Mouse (Mus musculus) heart, postnatal 25 days (tissue): ENCODE measurements at regions not wholly inside any gene's neighbourhood (a gene's known extent, or its start where the extent isn't known, plus 50 kb on each side); places are given as distances from the start of the nearest gene placed in this dataset.
"Not testable (repeated sequence)": the region's sequence is repeated elsewhere in the genome, so short reads cannot be mapped to it uniquely, and the experiment has no call there.

Experiments used
- DNase-seq: peaks from one replicate; pipeline ENCODE4 v3.0.0; 2022; ENCODE audit warnings: low spot score
- intact Hi-C: fragments of 180-260 bp; cut with DNase I; formaldehyde crosslinking; loops from one replicate; pipeline ENCODE4 v1.15.1; 2025

GRCm38 (mm10) chr15:5991351-5992065 is 308.1 kb upstream of the Dab2 start:
- intact Hi-C loops, result no loop called here
- no peak for DNase-seq

GRCm38 (mm10) chr15:5992146-5992545 is 307.4 kb upstream of the Dab2 start:
- DNase-seq, intact Hi-C loops: not testable (repeated sequence)

GRCm38 (mm10) chr15:6000816-6001215 is 298.8 kb upstream of the Dab2 start:
- no peak for DNase-seq
- intact Hi-C loops, result no loop called here

- DNase-seq, result no peak
- intact Hi-C loops, result no loop called here
Observed at GRCm38 (mm10) chr15:6001394-6001793, 298.2 kb upstream of the Dab2 start.

DNA sequence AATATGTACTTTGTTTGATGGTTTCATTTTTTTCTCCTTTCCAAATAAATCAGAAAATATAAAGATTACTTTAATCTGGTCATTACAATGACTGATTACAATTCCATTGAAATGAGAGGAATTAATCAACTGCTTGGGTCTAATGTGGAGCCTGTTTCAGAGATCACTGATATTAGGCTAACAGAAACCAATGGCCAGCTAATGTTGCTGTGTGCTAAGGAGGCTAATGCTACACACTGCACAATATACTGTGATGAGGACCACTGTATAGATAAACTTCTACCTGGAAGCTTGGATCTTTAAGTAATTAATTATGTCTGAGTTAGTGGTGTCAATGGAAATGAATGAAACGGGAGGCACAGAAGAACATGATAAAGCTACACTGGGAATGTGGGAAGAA is 284.6 kb upstream of the Dab2 start:
- intact Hi-C loops, result no loop called here
- DNase-seq, result no peak

DNA sequence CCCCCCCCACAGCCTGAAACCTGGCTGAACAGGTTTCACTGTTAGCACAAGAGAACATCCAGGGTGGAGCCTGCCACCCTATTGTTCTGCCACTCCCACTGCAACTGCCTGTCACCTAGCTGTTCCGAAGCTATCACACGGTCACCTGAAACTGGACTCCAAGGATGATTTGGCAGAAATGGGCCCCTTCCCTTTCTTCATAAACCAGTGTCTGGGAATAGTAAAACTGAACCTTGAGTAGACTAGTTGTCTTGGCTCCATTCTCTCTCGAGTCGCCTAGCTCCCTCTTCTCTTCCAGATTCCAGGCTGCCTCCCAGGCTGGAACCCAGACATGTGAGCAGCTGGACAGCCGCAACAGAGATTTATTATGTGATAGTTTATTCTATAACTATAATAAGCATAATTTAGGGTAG is 282.9 kb upstream of the Dab2 start:
- intact Hi-C loops, result no loop called here
- DNase-seq, result no peak

- DNase-seq, result no peak
- intact Hi-C loops, result no loop called here
Observed at GRCm38 (mm10) chr15:6025543-6025942, 274.0 kb upstream of the Dab2 start.

GRCm38 (mm10) chr15:6029214-6029613 is 270.4 kb upstream of the Dab2 start:
- DNase-seq, result no peak
- intact Hi-C loops, result no loop called here

DNA sequence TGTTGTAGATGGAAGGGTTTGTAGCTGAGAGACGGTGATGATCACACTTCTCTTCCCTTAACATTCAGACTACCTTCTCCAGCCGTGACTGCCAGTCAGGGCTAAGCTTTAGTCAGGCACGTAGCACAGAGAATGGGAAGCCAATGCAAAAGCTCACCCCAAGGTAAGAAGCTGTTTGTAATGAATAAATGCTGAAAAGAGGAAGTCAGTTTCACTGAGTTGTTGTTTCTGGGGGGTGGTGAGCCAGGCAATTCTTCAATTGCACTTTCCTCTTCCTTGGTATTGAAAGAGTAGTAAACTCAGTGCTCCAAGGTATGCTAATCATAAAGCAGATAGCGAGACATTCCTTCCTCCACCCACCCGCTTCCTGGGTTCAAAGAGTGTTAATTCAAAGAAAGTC is 269.2 kb upstream of the Dab2 start:
- DNase-seq, result no peak
- intact Hi-C loops, result no loop called here

GRCm38 (mm10) chr15:6034156-6034555 is 265.4 kb upstream of the Dab2 start:
- intact Hi-C loops, result no loop called here
- no peak for DNase-seq

GRCm38 (mm10) chr15:6044511-6045256 is 254.9 kb upstream of the Dab2 start:
- intact Hi-C loops, result no loop called here
- DNase-seq, result no peak

- intact Hi-C loops, result no loop called here
- no peak for DNase-seq
Observed at GRCm38 (mm10) chr15:6055703-6056102, 243.9 kb upstream of the Dab2 start.

DNA sequence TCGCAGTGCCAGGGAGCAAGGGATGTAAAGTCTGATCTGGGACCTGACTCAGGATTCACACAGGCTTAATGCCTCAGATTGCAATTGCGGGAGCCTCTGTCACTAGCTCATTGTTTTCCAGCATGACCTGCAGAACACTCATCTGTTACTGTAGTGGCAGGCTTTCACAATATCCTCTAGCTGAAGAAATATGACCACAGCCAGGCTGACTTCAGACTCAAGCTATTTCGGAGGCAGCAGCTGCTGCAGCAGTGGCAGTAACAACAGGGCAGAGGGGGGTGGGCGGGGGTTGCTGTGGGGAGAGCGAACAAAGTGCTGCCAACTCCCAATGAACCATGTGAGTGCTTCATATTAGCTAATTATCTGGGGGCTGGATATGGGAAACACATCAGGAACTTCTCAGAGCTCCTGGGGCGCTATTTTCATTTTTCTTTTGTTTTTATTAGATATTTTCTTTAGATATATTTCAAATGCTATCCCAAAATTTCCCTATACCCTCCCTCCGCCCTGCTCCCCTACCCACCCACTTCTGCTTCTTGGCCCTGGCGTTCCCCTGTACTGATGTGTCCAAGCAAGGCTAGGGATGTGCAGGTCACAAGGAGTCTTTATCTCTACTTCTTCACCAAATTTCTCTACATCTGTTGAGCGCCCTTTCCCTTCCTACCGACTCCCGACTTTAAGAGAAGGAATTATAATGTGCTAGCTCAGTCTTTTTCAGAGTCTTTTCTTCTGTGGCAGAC is 242.5 kb upstream of the Dab2 start:
- no peak for DNase-seq
- intact Hi-C loops, result no loop called here

DNA sequence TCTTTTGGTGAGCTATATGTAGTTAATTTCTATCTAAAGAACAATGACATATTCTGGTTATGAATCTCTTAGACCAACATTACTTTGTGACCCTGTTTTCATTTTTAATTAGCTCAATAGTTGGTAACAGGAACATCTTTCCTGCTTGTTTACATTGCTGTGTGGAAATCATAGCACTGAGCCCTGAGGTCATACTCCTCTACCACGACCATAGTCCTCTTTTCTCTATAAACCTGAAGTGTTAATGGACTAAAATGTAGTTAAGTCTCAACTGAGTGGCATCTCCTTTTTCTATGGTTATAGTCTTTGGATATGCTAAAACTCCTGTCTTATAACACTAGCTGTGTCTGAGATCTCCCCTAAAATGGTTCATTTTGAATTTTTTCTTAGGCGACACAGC is 240.2 kb upstream of the Dab2 start:
- intact Hi-C loops, result no loop called here
- no peak for DNase-seq

GRCm38 (mm10) chr15:6059790-6060189 is 239.8 kb upstream of the Dab2 start:
- intact Hi-C loops, result no loop called here
- DNase-seq, result no peak

GRCm38 (mm10) chr15:6060649-6061048 is 238.9 kb upstream of the Dab2 start:
- DNase-seq, result no peak
- intact Hi-C loops, result no loop called here

- intact Hi-C loops, result no loop called here
Observed at GRCm38 (mm10) chr15:6065100-6065499, 234.5 kb upstream of the Dab2 start.

DNA sequence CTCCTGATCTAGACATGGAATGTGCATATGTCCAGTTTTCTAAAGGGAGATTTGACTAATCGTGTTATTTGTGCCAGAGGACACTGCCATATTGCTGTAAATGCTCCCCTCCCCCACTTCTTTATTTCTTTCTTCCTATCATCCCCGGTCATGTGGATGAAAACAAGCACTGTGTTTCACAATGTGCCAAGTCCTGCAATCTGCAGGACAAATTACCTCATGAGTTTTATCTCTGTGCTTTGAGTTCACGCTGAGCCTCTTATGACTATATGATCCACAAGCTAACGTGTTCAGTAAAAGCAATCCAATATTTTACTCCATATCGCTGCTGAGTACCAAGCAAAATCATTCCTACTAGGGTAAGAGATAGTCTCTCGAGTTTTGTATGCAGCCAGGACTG is 232.2 kb upstream of the Dab2 start:
- intact Hi-C loops, result no loop called here
- DNase-seq, result no peak

More at GRCm38 (mm10) chr15:6065100-6065499, 234.5 kb upstream of the Dab2 start:
- DNase-seq, result no peak

- intact Hi-C loops, result no loop called here
- no peak for DNase-seq
Observed at GRCm38 (mm10) chr15:6068371-6068770, 231.2 kb upstream of the Dab2 start.

DNA sequence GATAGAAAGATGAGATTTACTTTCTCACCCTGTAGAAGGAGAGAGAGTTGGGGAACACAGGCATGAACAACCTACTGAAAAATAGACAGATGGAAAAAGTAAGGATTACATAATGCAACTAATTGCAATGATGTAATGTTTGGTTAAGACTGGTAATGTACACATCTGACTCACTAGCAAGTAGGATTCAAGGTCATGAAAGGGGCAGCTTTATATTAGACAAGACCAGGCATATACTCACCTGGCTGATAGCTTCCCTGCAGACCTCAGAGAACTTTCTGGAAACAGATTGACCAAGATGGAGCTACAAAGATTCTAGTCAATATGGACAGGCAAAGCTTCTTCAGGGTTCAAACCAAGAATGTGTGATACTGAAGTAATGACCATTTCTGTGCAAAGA is 227.7 kb upstream of the Dab2 start:
- DNase-seq, result no peak

DNA sequence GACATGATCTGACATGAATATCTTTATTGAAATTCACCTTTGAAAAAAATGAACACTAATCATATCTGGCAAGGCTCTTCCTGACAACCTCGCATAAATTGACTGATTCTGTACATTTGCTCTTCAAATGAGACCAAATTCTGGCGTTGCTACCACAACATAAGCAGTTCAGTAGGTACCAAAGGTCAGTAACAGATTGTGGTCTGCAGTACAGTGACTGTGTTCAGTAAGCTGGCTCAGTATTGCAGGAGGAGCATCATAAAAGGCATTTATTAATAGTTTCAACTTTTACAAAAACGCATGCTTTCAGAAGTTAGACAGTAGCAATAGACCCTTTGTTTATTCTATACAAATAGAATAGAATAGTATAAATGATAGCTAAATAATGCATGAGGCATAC is 226.7 kb upstream of the Dab2 start:
- DNase-seq, result no peak
- intact Hi-C loops, result no loop called here

More for the DNA sequence above, 227.7 kb upstream of the Dab2 start:
- intact Hi-C loops, result no loop called here
